Mouse (Mus musculus) B cell, adult 2 months (primary cell): Measurements from ENCODE around the gene Smad6.

Experiments
- DNase-seq, 2 experiments: peaks; one replicate each; pipeline ENCODE4 v3.0.0; 2022

Gene Smad6

GRCm38 (mm10) chr9:63959129-63959932 is 62.5 kb downstream of the Smad6 start:
- no peak for DNase-seq

GRCm38 (mm10) chr9:63958337-63959030 is 63.4 kb downstream of the Smad6 start:
- DNase-seq = no peak

GRCm38 (mm10) chr9:63957647-63958185 is 64.1 kb downstream of the Smad6 start:
- no peak for DNase-seq

- DNase-seq = peak; percentile 72 to 73
These were observed 65.8 kb downstream of the Smad6 start for GRCm38 (mm10) chr9:63956052-63956451.

GRCm38 (mm10) chr9:63953691-63954090 is 68.2 kb downstream of the Smad6 start:
- no peak for DNase-seq

DNA sequence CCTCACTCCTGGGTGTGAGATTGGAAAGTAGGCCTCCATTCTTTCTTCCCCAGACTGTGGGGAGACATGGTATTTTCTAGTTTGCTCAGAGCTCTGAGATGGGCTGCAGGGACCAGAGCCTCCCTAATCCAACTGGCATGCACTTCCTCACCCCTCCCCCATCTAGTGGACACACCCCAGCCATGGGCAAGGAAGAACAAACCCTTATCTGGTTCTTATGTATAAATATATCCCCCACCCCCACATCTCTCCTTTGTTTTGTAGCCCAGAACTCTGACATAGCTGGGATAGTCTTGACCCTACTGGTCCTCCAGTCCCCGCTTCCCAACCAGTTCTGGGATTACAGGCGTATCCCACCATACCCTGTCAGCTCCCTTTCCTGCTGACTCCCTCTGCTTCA is 69.3 kb downstream of the Smad6 start:
- DNase-seq = no peak

DNA sequence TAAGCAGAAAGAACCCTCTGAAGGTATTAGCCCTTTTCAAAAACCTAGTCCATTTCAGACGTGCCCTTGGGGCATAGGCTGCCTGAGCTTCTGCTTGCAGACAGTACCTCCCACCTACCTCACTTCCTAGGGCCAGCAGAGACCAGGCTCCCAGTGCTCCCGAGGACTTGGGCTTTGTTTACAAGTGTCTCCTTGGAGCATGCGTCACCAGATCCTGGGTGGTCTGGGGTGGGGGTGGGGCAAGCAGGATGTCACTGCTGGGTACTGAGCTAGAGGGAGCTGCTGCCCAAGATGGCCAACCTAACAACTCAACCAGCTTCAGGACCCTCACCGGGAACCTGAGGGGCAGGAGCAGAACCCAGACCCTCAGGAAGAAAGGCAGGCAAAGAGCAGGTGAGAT is 71.5 kb downstream of the Smad6 start:
- no peak for DNase-seq

- no peak for DNase-seq
These were observed 72.5 kb downstream of the Smad6 start for GRCm38 (mm10) chr9:63949393-63949792.

GRCm38 (mm10) chr9:63942608-63942982 is 79.3 kb downstream of the Smad6 start:
- no peak for DNase-seq

GRCm38 (mm10) chr9:63941747-63942607 is 79.9 kb downstream of the Smad6 start:
- DNase-seq = no peak

GRCm38 (mm10) chr9:63936256-63936655 is 85.6 kb downstream of the Smad6 start:
- no peak for DNase-seq

DNA sequence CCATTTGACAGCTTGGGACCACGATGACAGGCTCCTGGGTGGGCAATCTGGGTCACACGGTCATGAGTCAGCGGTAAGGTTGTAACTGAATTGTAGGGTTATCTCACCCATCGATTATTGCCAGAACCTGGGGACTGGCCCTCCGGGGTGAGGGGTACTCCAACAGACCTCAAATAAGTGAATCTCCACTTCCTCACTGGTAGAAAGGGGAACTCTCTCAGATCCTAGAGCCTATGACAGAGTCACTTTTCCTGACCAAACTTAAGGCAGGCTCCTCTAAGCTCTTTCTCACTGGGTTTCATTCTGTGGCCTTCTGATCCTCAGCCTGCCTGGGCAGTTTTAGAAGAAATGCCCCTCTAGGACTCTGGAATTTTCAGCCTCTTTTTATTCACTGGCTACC is 88.8 kb downstream of the Smad6 start:
- no peak for DNase-seq

GRCm38 (mm10) chr9:63927340-63928049 is 94.4 kb downstream of the Smad6 start:
- no peak for DNase-seq

- DNase-seq = no peak
These were observed 95.5 kb downstream of the Smad6 start for GRCm38 (mm10) chr9:63926377-63926776.

DNA sequence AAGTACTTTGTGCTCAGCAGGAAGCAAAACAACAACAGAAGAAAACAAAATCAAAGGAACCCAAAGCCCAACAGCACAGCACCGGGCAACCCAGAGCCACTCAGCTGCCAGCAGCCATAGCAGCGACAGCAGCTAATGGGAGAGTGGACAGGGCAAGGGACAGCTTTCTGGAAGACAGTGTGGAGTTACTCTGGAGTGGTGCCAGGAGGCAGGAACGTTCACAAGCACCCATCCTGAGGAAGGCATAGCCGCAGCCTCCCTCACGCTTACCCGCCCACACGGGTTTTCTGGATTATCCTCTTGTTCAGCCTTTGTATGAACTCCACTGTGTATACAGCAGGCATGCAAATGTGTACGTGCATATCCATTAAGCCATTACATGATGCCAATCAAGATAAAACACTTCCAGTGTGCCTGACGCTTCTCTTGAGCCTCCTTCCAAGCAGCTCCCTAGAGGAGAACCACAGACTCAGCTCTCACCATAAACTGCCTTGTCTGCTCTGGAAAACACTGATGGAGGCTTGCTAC is 98.6 kb downstream of the Smad6 start:
- DNase-seq = no peak

DNA sequence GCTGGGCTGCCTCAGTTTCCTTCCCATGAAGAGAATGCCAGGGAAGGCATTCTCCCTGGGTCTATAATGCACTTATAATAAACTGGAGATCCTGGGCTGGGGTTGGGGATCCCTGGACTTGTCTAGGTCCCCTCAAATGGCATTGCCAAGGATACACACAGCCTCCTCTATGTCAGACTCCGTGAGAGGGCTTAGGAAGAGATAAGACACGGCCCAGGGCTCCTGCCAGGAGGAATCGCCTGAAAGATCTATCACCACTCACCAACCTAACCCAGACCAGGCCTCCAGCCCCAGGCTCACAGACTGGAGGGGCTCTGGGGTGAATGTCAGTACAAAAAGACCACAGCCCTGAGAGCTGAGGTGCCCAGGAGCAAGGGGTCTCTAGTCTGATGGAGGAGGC is 102.2 kb downstream of the Smad6 start:
- no peak for DNase-seq

DNA sequence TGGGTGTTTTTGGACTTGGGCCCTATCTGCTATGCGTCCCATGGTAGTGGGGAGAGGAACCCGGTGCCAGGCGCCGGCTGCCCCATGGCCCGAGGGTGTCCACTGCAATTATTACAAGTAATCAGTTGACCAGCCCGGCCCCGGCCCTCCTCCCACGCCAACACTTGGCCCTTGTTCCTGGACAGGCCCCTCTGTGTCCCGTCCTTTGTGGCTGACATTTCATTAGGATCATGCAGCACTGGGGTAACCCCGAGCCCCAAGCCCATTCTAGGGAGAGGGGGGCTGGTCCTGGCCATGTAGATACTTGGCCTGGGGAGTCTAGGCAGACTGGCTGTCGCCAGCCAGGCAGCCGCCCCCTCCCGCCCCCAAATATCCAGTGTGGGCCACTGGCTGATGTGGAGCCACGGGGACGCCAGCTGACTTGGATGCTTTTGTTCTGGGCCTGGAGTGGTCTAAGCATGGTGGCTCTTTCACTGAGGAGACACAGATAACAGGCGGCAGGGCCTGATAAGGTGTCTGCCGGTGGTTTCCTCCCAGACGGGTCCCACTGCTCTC is 102.8 kb downstream of the Smad6 start:
- DNase-seq = no peak

- peak; percentile 67 to 72 for DNase-seq
These were observed 103.6 kb downstream of the Smad6 start for GRCm38 (mm10) chr9:63918245-63918644.

- DNase-seq = no peak
These were observed 105.4 kb downstream of the Smad6 start for GRCm38 (mm10) chr9:63916441-63916840.

GRCm38 (mm10) chr9:63915976-63916375 is 105.9 kb downstream of the Smad6 start:
- peak; percentile 71 to 74 for DNase-seq

- DNase-seq = no peak
These were observed 106.9 kb downstream of the Smad6 start for GRCm38 (mm10) chr9:63914944-63915343.

GRCm38 (mm10) chr9:63912051-63912450 is 109.8 kb downstream of the Smad6 start:
- DNase-seq = no peak
